Mouse (Mus musculus) midbrain, embryonic 12.5 days (tissue): ENCODE measurements around the gene Birc7. TPM values are rescaled to one million over a fixed set of nuclear protein-coding genes. Genes with fewer than 3 reads are reported as not detected.

Experiments used
- microRNA-seq: library from miRNA; unstranded; fragments of <30 nt; microRNA quantifications from one replicate; pipeline ENCODE4, GENCODE M21; 2017
- polyA plus RNA-seq: library from polyadenylated mRNA; unstranded; fragments of >200 nt; fragmentation: Nextera tagmentation; extraction: Ambion mirVana; gene quantifications from 2 replicates; pipeline ENCODE4 v1.2.1, GENCODE M21; 2016

Gene Birc7
- polyA plus RNA-seq, 1 experiment from 2014 or later: 0.36 TPM

Small RNAs within 50 kb of the gene (microRNA-seq; reads per million reads assigned to microRNA genes)
- 10.2 reads per million, percentile 27 among the genes with 10 or more reads in this experiment for gene Mir124a-3

Other genes starting within 250 kb of the Birc7 start
- gene Dido1, start 219.0 kb upstream of the Birc7 start, polyA plus RNA-seq: 41.4 and 43.6 TPM in 2 replicates
- gene Gid8, start 218.9 kb upstream of the Birc7 start, polyA plus RNA-seq: 54.6 and 59.2 TPM in 2 replicates
- gene Slc17a9, start 203.8 kb upstream of the Birc7 start, polyA plus RNA-seq: 0.17 and 0.22 TPM in 2 replicates
- gene Bhlhe23, start 152.1 kb upstream of the Birc7 start, polyA plus RNA-seq: 26.0 and 29.3 TPM in 2 replicates
- gene Ythdf1, start 8.1 kb upstream of the Birc7 start, polyA plus RNA-seq: 65.2 and 67.2 TPM in 2 replicates
- gene Nkain4, start 25.7 kb downstream of the Birc7 start, polyA plus RNA-seq: 72.9 and 83.1 TPM in 2 replicates
- gene Arfgap1, start 38.2 kb downstream of the Birc7 start, polyA plus RNA-seq: 86.3 and 97.4 TPM in 2 replicates
- 0.18 and 0.22 TPM in 2 replicates for gene Col20a1, start 57.5 kb downstream of the Birc7 start, polyA plus RNA-seq
- 43.2 and 44.3 TPM in 2 replicates for gene Chrna4, start 114.5 kb downstream of the Birc7 start, polyA plus RNA-seq
- gene Kcnq2, start 206.3 kb downstream of the Birc7 start, polyA plus RNA-seq: 30.7 and 34.3 TPM in 2 replicates
- 1.4 and 1.6 TPM in 2 replicates for gene Eef1a2, start 228.0 kb downstream of the Birc7 start, polyA plus RNA-seq